Mouse (Mus musculus) liver, embryonic 16.5 days (tissue): ENCODE data around the gene Alox15. TPM values are rescaled to one million over a fixed set of nuclear protein-coding genes. Genes with fewer than 3 reads are reported as not detected.

Experiments used
- ATAC-seq: fragments of 200-750 bp; cut with Nextera tagmentation; 2 replicates; pipeline ENCODE4 v1.8.0; 2017; ENCODE audit warnings: low read depth, mild to moderate bottlenecking, moderate number of reproducible peaks, moderate library complexity
- H3K27ac ChIP-seq: fragments of 300-500 bp; sonication (generic); 2 replicates; pipeline ENCODE4 v1.5.1; 2014; ENCODE audit warnings: mild to moderate bottlenecking, low read length
- H3K27me3 ChIP-seq: fragments of 300-500 bp; sonication (generic); 2 replicates; pipeline ENCODE4 v1.6.1; 2014; ENCODE audit warnings: low read depth, low read length, mixed read lengths; ENCODE audit not compliant: control insufficient read depth, insufficient read depth
- H3K36me3 ChIP-seq: fragments of 300-500 bp; sonication (generic); 2 replicates; pipeline ENCODE4 v1.6.1; 2014; ENCODE audit warnings: mild to moderate bottlenecking; ENCODE audit not compliant: control insufficient read depth, insufficient read depth
- H3K4me1 ChIP-seq: fragments of 300-500 bp; sonication (generic); 2 replicates; pipeline ENCODE4 v1.6.1; 2014; ENCODE audit warnings: low read depth, low read length, mixed read lengths; ENCODE audit not compliant: control insufficient read depth
- H3K4me2 ChIP-seq: fragments of 300-500 bp; sonication (generic); 2 replicates; pipeline ENCODE4 v1.6.1; 2014; ENCODE audit warnings: low read depth, low read length, mixed read lengths
- H3K4me3 ChIP-seq: fragments of 300-500 bp; sonication (generic); 2 replicates; pipeline ENCODE4 v1.5.1; 2014; ENCODE audit warnings: low read depth, mild to moderate bottlenecking, low read length
- H3K9ac ChIP-seq: fragments of 300-500 bp; sonication (generic); 2 replicates; pipeline ENCODE4 v1.6.1; 2014; ENCODE audit warnings: low read depth, low read length
- H3K9me3 ChIP-seq: fragments of 300-500 bp; sonication (generic); replicated peaks from 2 replicates; pipeline ENCODE4 v1.6.1; 2016; ENCODE audit warnings: low read length; ENCODE audit not compliant: control insufficient read depth
- WGBS: fragments of 180-500 bp; shearing (Covaris S2); extraction: QIAGEN DNeasy Blood & Tissue Kit; methylation state at CpG from one replicate; pipeline ENCODE4 v1.1.7; 2014; ENCODE audit not compliant: insufficient replicate concordance; 5-methylcytosine and 5-hydroxymethylcytosine counted together
- polyA plus RNA-seq: library from polyadenylated mRNA; unstranded; fragments of >200 nt; fragmentation: Nextera tagmentation; extraction: Ambion mirVana; gene quantifications from 2 replicates; pipeline ENCODE4 v1.2.1, GENCODE M21; 2015

Gene Alox15
- polyA plus RNA-seq: 1.7 and 2.0 TPM in 2 replicates

DNA sequence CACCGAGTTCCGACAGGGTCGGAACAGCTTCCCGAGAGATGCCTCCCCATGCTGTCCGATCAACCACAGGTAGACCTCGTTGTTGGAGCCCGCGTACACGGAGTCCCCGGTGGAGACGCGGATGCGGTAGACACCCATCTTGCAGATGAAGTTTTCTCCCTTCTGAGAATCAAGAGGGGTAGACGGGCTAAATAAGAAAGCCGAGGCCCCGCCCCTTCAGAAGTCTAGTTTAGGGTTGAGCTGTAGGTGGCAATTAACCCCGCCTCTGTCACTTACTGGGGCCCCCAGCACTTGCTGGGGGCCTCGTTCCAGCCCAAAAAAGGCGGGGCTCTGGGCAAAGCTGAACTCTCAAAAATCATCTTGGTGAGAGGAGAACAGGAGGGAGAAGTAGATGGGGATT, at the start of gene Alox15:
Alox15 (minus strand) TSS at position 164 of the 400 bp plus-strand sequence.
- WGBS: under 1% methylated on average over 19 of the region's 19 CpGs
- Histone ChIP-seq H3K27me3 (peaks cover 28% of the 10 kb centered on the region), H3K4me2 (peak within 1 kb of the TSS; percentile 41), H3K9me3 (no peaks in the 10 kb centered on the region), H3K9ac (no peak within 1 kb of the TSS), H3K36me3 (no peaks in the 10 kb centered on the region), H3K27ac (no peak within 1 kb of the TSS), H3K4me1 (no peaks in the 10 kb centered on the region), H3K4me3 (peak within 1 kb of the TSS; percentile 32; the same call in 1 of the 2 replicates)
- no peak for ATAC-seq

- Histone ChIP-seq H3K9me3 (no peaks in the 10 kb centered on the region), H3K27ac (no peak overlapping the region), H3K4me1 (no peaks in the 10 kb centered on the region), H3K4me2 (no peak overlapping the region), H3K9ac (no peak overlapping the region), H3K36me3 (peaks cover 10% of the 10 kb centered on the region), H3K27me3 (no peaks in the 10 kb centered on the region), H3K4me3 (no peak overlapping the region)
- WGBS: 60% methylated on average over 5 of the region's 5 CpGs
- no peak for ATAC-seq
These were observed 37.6 kb upstream of the Alox15 start for GRCm38 (mm10) chr11:70389421-70389820.

DNA sequence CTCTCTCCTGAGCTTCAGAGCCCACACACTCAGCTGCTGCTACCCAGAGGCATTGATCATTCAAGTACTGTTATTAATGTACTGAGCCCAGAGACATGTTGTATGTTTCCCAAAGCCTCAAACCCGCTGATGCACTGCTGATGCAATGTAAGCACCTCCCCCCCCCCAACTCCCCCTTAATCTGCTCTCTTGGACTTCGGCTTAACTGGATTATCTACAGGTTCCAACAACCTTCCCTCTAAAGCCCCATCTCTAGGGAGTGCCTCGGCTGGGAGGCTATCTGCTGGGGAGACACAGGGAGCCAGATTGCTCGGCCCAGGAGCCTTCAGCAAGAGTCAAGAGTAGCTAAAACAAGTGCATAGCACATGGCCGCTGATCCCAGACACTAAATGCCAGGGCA, 35.6 kb upstream of the Alox15 start:
- 60% methylated on average over 5 of the region's 5 CpGs for WGBS
- Histone ChIP-seq H3K9ac (no peak overlapping the region), H3K4me3 (no peak overlapping the region), H3K36me3 (peaks cover 5% of the 10 kb centered on the region; the same call in 1 of the 2 replicates), H3K4me2 (no peak overlapping the region), H3K27me3 (no peaks in the 10 kb centered on the region), H3K27ac (no peak overlapping the region), H3K9me3 (no peaks in the 10 kb centered on the region), H3K4me1 (no peaks in the 10 kb centered on the region)
- no peak for ATAC-seq

DNA sequence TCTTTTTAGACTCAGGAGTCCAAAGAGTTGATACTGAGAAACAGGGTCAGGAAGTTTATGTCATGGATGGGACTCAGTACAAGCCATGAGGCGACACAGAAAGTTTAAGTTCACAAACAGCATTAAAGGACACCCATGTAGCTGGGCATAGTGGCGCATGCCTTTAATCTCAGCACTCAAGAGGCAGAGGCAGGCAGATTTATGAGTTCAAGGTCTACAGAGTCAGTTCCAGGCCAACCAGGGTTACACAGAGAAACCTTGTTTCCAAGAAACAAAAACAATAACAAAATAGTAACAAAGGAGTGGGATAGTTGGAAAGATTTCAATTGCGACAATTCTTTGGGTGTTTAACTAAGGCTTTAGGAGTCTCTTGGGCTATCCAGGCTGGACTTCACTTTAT, 32.3 kb upstream of the Alox15 start:
- Histone ChIP-seq H3K27ac (no peak overlapping the region), H3K4me1 (no peaks in the 10 kb centered on the region), H3K9ac (no peak overlapping the region), H3K36me3 (no peaks in the 10 kb centered on the region), H3K9me3 (no peaks in the 10 kb centered on the region), H3K27me3 (no peaks in the 10 kb centered on the region), H3K4me3 (no peak overlapping the region), H3K4me2 (no peak overlapping the region)
- 68% methylated on average over 3 of the region's 3 CpGs for WGBS
- no peak for ATAC-seq

DNA sequence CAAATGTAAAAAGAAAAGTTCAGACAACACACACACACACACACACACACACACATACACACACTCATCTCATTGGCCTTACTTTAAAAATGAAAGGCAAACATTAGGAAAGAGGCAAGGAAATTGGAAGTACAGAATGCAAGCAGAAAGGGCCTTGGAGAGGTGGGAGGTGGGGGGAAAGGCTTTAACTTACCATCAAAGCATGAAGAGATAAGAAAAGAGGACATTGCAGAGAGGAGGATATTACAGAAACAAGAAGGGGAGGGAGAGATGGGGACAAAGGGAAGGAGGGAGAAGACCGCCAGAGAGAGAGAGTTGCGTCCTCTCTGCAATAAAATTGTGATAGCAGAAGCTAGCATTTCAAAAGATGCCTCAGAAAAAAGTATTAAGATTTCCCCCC, 29.5 kb upstream of the Alox15 start:
- H3K36me3 ChIP-seq: no peaks in the 10 kb centered on the region
- no peaks in the 10 kb centered on the region for H3K9me3 ChIP-seq
- H3K4me1 ChIP-seq: no peaks in the 10 kb centered on the region
- H3K4me2 ChIP-seq: no peak overlapping the region
- ATAC-seq: no peak
- H3K27ac ChIP-seq: no peak overlapping the region
- no peak overlapping the region for H3K4me3 ChIP-seq
- H3K9ac ChIP-seq: no peak overlapping the region
- WGBS: 57% methylated on average over 2 of the region's 2 CpGs
- no peaks in the 10 kb centered on the region for H3K27me3 ChIP-seq

DNA sequence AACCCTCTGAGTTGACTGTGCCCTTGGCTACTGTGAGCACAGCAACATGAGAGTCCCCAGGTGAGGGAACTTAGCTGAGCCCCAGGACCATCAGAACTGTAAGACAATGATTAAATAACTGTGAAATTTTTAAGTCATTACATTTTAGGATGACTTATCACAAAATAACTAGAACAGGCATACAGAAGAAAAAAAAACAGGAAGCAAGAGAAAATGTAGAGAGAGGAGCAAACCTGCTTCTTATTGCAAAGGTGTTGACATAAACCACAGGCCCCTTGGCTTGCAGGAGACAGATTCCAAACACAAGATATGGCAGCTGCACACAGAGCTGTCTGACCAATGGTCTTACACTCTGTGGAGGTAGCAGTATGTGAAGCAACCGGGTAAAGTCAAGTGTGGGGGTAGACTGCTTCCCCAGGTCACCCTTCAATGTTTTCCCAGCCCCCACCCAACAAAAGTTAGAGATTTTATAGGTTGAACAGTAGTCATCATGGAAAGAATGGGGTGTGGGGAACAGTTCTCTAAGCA, 28.7 kb upstream of the Alox15 start:
- no peak overlapping the region for H3K4me2 ChIP-seq
- H3K4me3 ChIP-seq: no peak overlapping the region
- no peaks in the 10 kb centered on the region for H3K36me3 ChIP-seq
- peaks cover 3% of the 10 kb centered on the region for H3K27me3 ChIP-seq
- H3K27ac ChIP-seq: no peak overlapping the region
- ATAC-seq: no peak
- H3K9me3 ChIP-seq: no peaks in the 10 kb centered on the region
- 38% methylated on average over 1 of the region's 1 CpGs for WGBS
- H3K4me1 ChIP-seq: no peaks in the 10 kb centered on the region
- no peak overlapping the region for H3K9ac ChIP-seq

GRCm38 (mm10) chr11:70376054-70376453, 24.2 kb upstream of the Alox15 start:
- Histone ChIP-seq H3K4me3 (no peak overlapping the region), H3K36me3 (no peaks in the 10 kb centered on the region), H3K27me3 (peaks cover 3% of the 10 kb centered on the region), H3K9ac (no peak overlapping the region), H3K9me3 (no peaks in the 10 kb centered on the region), H3K4me2 (no peak overlapping the region), H3K27ac (no peak overlapping the region), H3K4me1 (no peaks in the 10 kb centered on the region)
- no peak for ATAC-seq
- 12% methylated on average over 6 of the region's 6 CpGs for WGBS

DNA sequence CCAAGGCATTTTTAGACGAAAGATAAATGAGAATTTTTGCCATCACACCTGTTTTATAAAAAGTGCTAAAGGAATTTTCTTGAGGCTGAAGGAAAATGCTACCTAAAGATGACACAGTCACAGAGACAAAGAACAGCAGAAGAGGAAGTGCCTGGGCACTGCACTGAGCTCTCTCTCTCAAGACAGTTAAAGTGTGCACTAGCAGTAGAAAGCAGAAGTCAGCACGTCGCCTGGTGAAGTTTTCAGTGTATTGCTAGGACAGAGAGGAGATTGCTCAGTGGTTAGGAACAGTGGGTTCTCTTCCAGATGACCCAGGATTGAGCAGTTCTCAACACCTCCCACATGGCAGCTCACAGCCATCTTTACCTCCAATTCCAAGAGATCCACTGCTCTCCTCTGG, 22.5 kb upstream of the Alox15 start:
- no peak for ATAC-seq
- Histone ChIP-seq H3K9me3 (no peaks in the 10 kb centered on the region), H3K4me1 (no peaks in the 10 kb centered on the region), H3K27ac (no peak overlapping the region), H3K36me3 (no peaks in the 10 kb centered on the region), H3K4me2 (no peak overlapping the region), H3K4me3 (no peak overlapping the region), H3K27me3 (peaks cover 3% of the 10 kb centered on the region), H3K9ac (no peak overlapping the region)
- WGBS: 20% methylated on average over 3 of the region's 3 CpGs

GRCm38 (mm10) chr11:70372849-70373557, 21.2 kb upstream of the Alox15 start:
- no peaks in the 10 kb centered on the region for H3K4me1 ChIP-seq
- H3K9me3 ChIP-seq: no peaks in the 10 kb centered on the region
- peaks cover 3% of the 10 kb centered on the region for H3K27me3 ChIP-seq
- H3K4me2 ChIP-seq: no peak overlapping the region
- no peak overlapping the region for H3K27ac ChIP-seq
- 63% methylated on average over 7 of the region's 7 CpGs for WGBS
- no peak overlapping the region for H3K9ac ChIP-seq
- no peak overlapping the region for H3K4me3 ChIP-seq
- no peaks in the 10 kb centered on the region for H3K36me3 ChIP-seq
- ATAC-seq: no peak
